In the genomic region with DNA sequence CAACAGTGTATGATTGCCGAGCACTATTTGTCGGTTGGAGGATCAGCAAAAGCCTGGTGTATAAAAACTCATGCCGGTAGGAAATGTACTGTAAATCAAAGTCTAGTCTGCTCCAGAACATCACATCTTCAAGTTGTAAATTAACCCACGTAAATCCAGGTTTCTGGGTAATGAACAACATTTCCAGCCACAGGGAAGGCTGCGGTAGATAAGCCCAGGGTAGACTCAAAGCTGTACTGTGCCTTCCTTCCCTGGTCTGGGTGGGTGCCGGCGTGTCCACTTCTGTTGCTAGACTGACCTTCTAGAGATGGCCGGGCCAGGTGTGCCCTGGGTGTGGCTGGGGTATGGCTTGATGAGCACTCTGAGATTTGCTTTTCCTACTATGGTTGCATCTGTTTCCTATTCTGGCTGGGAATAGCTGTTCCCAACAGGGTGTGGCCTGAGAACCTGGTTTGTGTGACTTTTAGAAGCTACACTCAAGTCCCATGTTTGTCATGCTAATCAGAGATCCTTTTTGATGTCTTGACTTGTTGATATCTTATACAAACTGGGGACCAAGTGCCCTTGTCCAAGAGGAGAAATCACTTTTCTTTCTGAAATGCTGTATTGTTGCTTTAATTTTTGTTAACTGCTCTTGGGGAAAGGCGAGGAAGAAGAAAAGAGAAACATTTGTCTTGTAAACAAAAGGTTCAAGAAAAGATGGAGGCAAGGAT, we compare ENCODE assay signal across 31 mouse cellular contexts.
DNase-seq lines count a peak whose midpoint lies in the region; ATAC-seq and TF ChIP-seq lines count a peak whose summit lies in the region.
"Had no signal": no experiment of that assay in that cellular context is flagged by ENCODE, and none has a peak within 500 bp of the region (broad histone marks: within the 10 kb centered on the region; RNA-seq: fewer than 3 reads in every experiment).

No protein-coding gene starts in this region.

- no peak overlapping the region for H3K4me2 ChIP-seq in intestine, embryonic 15.5 days (replicated peaks)
- no peak overlapping the region for H3K4me2 ChIP-seq in kidney, embryonic 16.5 days (replicated peaks; ENCODE audit: low read depth, low read length)
- no peak overlapping the region for H3K4me2 ChIP-seq in liver, embryonic 11.5 days
- H3K4me2 ChIP-seq: heart, embryonic 15.5 days; hindbrain, embryonic 14.5 days; limb, embryonic 12.5 days; liver, embryonic 12.5 days; neural tube, embryonic 13.5 days had no signal

- H3K27me3 ChIP-seq in Patski: no peaks in the 10 kb centered on the region
- no peaks in the 10 kb centered on the region for H3K27me3 ChIP-seq in intestine, embryonic 15.5 days (replicated peaks)
- no peaks in the 10 kb centered on the region for H3K27me3 ChIP-seq in kidney, embryonic 16.5 days (ENCODE audit: insufficient read depth, low read length)
- no peaks in the 10 kb centered on the region for H3K27me3 ChIP-seq in liver, embryonic 11.5 days (replicated peaks; ENCODE audit: control insufficient read depth, insufficient read depth, low read length)
- H3K27me3 ChIP-seq: CH12.LX; heart, embryonic 15.5 days; limb, embryonic 12.5 days; liver, embryonic 12.5 days; neural tube, embryonic 13.5 days had no signal

- no peak for TF ChIP-seq CTCF in Patski (IDR thresholded peaks at IDR 0.05)

- POLR2A ChIA-PET in Patski (lab: Charles Lee): interaction anchor here (1.1 kb wide), 1 partner anchor 19 kb away, joined by 3 read pairs; no protein-coding TSS in a partner anchor

- no peak overlapping the region for H3K27ac ChIP-seq in intestine, embryonic 15.5 days
- H3K27ac ChIP-seq in kidney, embryonic 16.5 days (ENCODE audit: low read length): no peak overlapping the region
- no peak overlapping the region for H3K27ac ChIP-seq in liver, embryonic 11.5 days (ENCODE audit: low read depth, low read length)
- H3K27ac ChIP-seq: forebrain, embryonic 10.5 days; heart, adult 2 months; heart, embryonic 15.5 days; hindbrain, embryonic 14.5 days; liver, embryonic 12.5 days; neural tube, embryonic 13.5 days had no signal

- no peaks in the 10 kb centered on the region for H3K4me1 ChIP-seq in intestine, embryonic 15.5 days (replicated peaks)
- H3K4me1 ChIP-seq in kidney, embryonic 16.5 days (ENCODE audit: insufficient read depth, low read length): peaks cover 6% of the 10 kb centered on the region; the same call in 1 of the 2 replicates
- H3K4me1 ChIP-seq in liver, embryonic 11.5 days (replicated peaks; ENCODE audit: control insufficient read depth, insufficient read depth, low read length): no peaks in the 10 kb centered on the region
- H3K4me1 ChIP-seq: liver, embryonic 12.5 days; neural tube, embryonic 13.5 days had no signal

- CTCF ChIA-PET in Patski (lab: Charles Lee): interaction anchor here (1.4 to 2.3 kb wide), 2 partner anchors 9 to 10 kb away, joined by 5 to 10 read pairs; no protein-coding TSS in a partner anchor

- peak; percentile 46 for DNase-seq in Patski (ENCODE audit: low read depth, low spot score)
- DNase-seq in kidney, postnatal 4 days: peak; percentile 15 to 29
- no peak for DNase-seq in spleen, postnatal 4 days (ENCODE audit: low spot score in 2 of 2)
- no peak for DNase-seq in spleen, adult 12 weeks (ENCODE audit: low spot score)
- DNase-seq in liver, embryonic 11.5 days (ENCODE audit: low spot score): no peak
- DNase-seq: adrenal gland, adult 2 months; B cell, adult 2 months; cerebellum, adult 11-12 months; cerebellum, postnatal 10 days; gastrocnemius, postnatal 36 days; heart, adult 2 months; heart, postnatal 4 days; layer of hippocampus, postnatal 36 days; lung, adult 18-20 months; lung, postnatal 10 days; midbrain, embryonic 14.5 days; right cerebral cortex, postnatal 4 days; thymus, adult 18-20 months; thymus, postnatal 36 days had no signal

- peak; percentile 67 for ATAC-seq in Patski
- 0 out of 2 replicates have a peak, but pooled peaks have one; percentile 31 for ATAC-seq in intestine, embryonic 15.5 days
- ATAC-seq in kidney, embryonic 16.5 days (ENCODE audit: low FRiP score, low TSS enrichment): peak; percentile 67
- no peak for ATAC-seq in liver, embryonic 11.5 days (replicated peaks; ENCODE audit: low FRiP score)
- ATAC-seq: forebrain, embryonic 16.5 days; inflammation-experienced regulatory T-cells, adult 6 months; liver, embryonic 12.5 days had no signal

- no peaks in the 10 kb centered on the region for H3K9me3 ChIP-seq in intestine, embryonic 15.5 days
- H3K9me3 ChIP-seq in kidney, embryonic 16.5 days (ENCODE audit: low read length): no peaks in the 10 kb centered on the region
- no peaks in the 10 kb centered on the region for H3K9me3 ChIP-seq in liver, embryonic 11.5 days (ENCODE audit: control insufficient read depth, low read length)
- H3K9me3 ChIP-seq: embryonic facial prominence, embryonic 10.5 days; forebrain, embryonic 10.5 days; heart, embryonic 15.5 days; limb, embryonic 12.5 days; liver, embryonic 12.5 days; neural tube, embryonic 13.5 days had no signal

- H3K36me3 ChIP-seq in intestine, embryonic 15.5 days: no peaks in the 10 kb centered on the region
- H3K36me3 ChIP-seq in kidney, embryonic 16.5 days (ENCODE audit: insufficient read depth, low read length): no peaks in the 10 kb centered on the region
- no peaks in the 10 kb centered on the region for H3K36me3 ChIP-seq in liver, embryonic 11.5 days (ENCODE audit: control insufficient read depth, insufficient read depth, low read length)
- H3K36me3 ChIP-seq: embryonic facial prominence, embryonic 10.5 days; forebrain, embryonic 10.5 days; heart, embryonic 15.5 days; limb, embryonic 12.5 days; liver, embryonic 12.5 days; neural tube, embryonic 13.5 days had no signal

- H3K4me3 ChIP-seq in intestine, embryonic 15.5 days (replicated peaks): no peak overlapping the region
- no peak overlapping the region for H3K4me3 ChIP-seq in kidney, embryonic 16.5 days (ENCODE audit: low read length)
- H3K4me3 ChIP-seq in liver, embryonic 11.5 days (ENCODE audit: low read depth, low read length): no peak overlapping the region
- H3K4me3 ChIP-seq: embryonic facial prominence, embryonic 10.5 days; forebrain, embryonic 10.5 days; heart, adult 2 months; heart, embryonic 15.5 days; limb, embryonic 12.5 days; liver, embryonic 12.5 days; neural tube, embryonic 13.5 days had no signal

- in situ Hi-C loops in Patski (cut with MboI; ENCODE audit: low pct_unique_long_range_greater_than_20kb): no loop called here

- WGBS in intestine, embryonic 15.5 days: 65% methylated on average over 9 of the region's 9 CpGs
- WGBS in kidney, embryonic 16.5 days: 60% methylated on average over 9 of the region's 9 CpGs
- WGBS in liver, embryonic 11.5 days: 83% methylated on average over 9 of the region's 9 CpGs

- H3K9ac ChIP-seq in intestine, embryonic 15.5 days: no peak overlapping the region
- no peak overlapping the region for H3K9ac ChIP-seq in kidney, embryonic 16.5 days (replicated peaks; ENCODE audit: low read length)
- no peak overlapping the region for H3K9ac ChIP-seq in liver, embryonic 11.5 days (ENCODE audit: low read depth, low read length)
- H3K9ac ChIP-seq: heart, embryonic 15.5 days; hindbrain, embryonic 14.5 days; limb, embryonic 12.5 days; liver, embryonic 12.5 days; neural tube, embryonic 13.5 days had no signal

Comparison
In these comparisons a context has a peak if more than half of its experiments do, and no peak if none do; other contexts are left out.
1. DNase-seq: peak in Patski (single experiment) and kidney, postnatal 4 days (2 of 2); none in spleen, postnatal 4 days (0 of 2), spleen, adult 12 weeks (single experiment) and liver, embryonic 11.5 days (single experiment).